23 mouse cellular contexts compared by ENCODE assay signal in genomic region chr5:72699500-72699818, GRCm38 (mm10). TPM values are rescaled to one million over a fixed set of nuclear protein-coding genes. Genes with fewer than 3 reads are reported as not detected.
A peak's percentile ranks its signal among the peaks of the same experiment; 100 is the strongest.
DNase-seq lines count a peak whose midpoint lies in the region; ATAC-seq and TF ChIP-seq lines count a peak whose summit lies in the region.
"Had no signal": no experiment of that assay in that cellular context is flagged by ENCODE, and none has a peak within 500 bp of the region (broad histone marks: within the 10 kb centered on the region; RNA-seq: fewer than 3 reads in every experiment).

No protein-coding gene starts in this region.

- no peak overlapping the region for H3K4me3 ChIP-seq in forebrain, postnatal 0 days (ENCODE audit: low read depth, low read length)
- no peak overlapping the region for H3K4me3 ChIP-seq in forebrain, embryonic 11.5 days (ENCODE audit: low read depth, low read length)
- no peak overlapping the region for H3K4me3 ChIP-seq in layer of hippocampus, adult 2 months
- H3K4me3 ChIP-seq in stomach, embryonic 16.5 days (replicated peaks; ENCODE audit: low read length), result no peak overlapping the region
- H3K4me3 ChIP-seq: heart, embryonic 12.5 days; liver, embryonic 12.5 days had no signal

- H3K27ac ChIP-seq in forebrain, postnatal 0 days (ENCODE audit: low read depth, low read length), result no peak overlapping the region
- no peak overlapping the region for H3K27ac ChIP-seq in forebrain, embryonic 11.5 days (ENCODE audit: low read depth, low read length)
- peak overlapping the region; percentile 21; the same call in 1 of the 2 replicates for H3K27ac ChIP-seq in layer of hippocampus, adult 2 months
- no peak overlapping the region for H3K27ac ChIP-seq in stomach, embryonic 16.5 days (ENCODE audit: low read length)
- H3K27ac ChIP-seq: liver, embryonic 12.5 days had no signal

- H3K9ac ChIP-seq in forebrain, postnatal 0 days, result no peak overlapping the region
- H3K9ac ChIP-seq in forebrain, embryonic 11.5 days (ENCODE audit: low read length), result no peak overlapping the region
- H3K9ac ChIP-seq in stomach, embryonic 16.5 days (ENCODE audit: low read length), result no peak overlapping the region
- H3K9ac ChIP-seq: heart, embryonic 12.5 days; liver, embryonic 12.5 days; lung, embryonic 14.5 days had no signal

- peak; percentile 25; the same call in 1 of the 2 replicates for ATAC-seq in forebrain, postnatal 0 days
- ATAC-seq in forebrain, embryonic 11.5 days (replicated peaks; ENCODE audit: low FRiP score), result no peak
- peak; percentile 48; the same call in 1 of the 2 replicates for ATAC-seq in stomach, embryonic 16.5 days (ENCODE audit: insufficient read depth, low FRiP score)
- ATAC-seq: inflammation-experienced regulatory T-cells, adult 6 months; liver, embryonic 12.5 days had no signal

- 21% methylated on average over 2 of the region's 2 CpGs for WGBS in forebrain, postnatal 0 days
- WGBS in forebrain, embryonic 11.5 days, result 34% methylated on average over 2 of the region's 2 CpGs
- 39% methylated on average over 2 of the region's 2 CpGs for WGBS in stomach, embryonic 16.5 days

- H3K4me1 ChIP-seq in forebrain, postnatal 0 days (ENCODE audit: insufficient read depth), result peaks cover 3% of the 10 kb centered on the region; the same call in 1 of the 2 replicates
- no peaks in the 10 kb centered on the region for H3K4me1 ChIP-seq in forebrain, embryonic 11.5 days (replicated peaks; ENCODE audit: control insufficient read depth, insufficient read depth, low read length)
- H3K4me1 ChIP-seq in stomach, embryonic 16.5 days (ENCODE audit: control insufficient read depth, insufficient read depth, low read length), result peaks cover 14% of the 10 kb centered on the region
- H3K4me1 ChIP-seq: heart, embryonic 12.5 days; liver, embryonic 12.5 days had no signal

- H3K4me2 ChIP-seq in forebrain, postnatal 0 days (ENCODE audit: low read depth), result no peak overlapping the region
- H3K4me2 ChIP-seq in forebrain, embryonic 11.5 days (ENCODE audit: low read depth, low read length, severe bottlenecking), result no peak overlapping the region
- H3K4me2 ChIP-seq in stomach, embryonic 16.5 days (ENCODE audit: low read depth, low read length), result no peak overlapping the region
- H3K4me2 ChIP-seq: heart, embryonic 12.5 days; liver, embryonic 12.5 days; lung, embryonic 14.5 days had no signal

- TF ChIP-seq CTCF in forebrain, postnatal 0 days (IDR thresholded peaks at IDR 0.05; ENCODE audit: low read depth), result no peak
- no peak for TF ChIP-seq CTCF in layer of hippocampus, adult 2 months (conservative IDR thresholded peaks at IDR 0.05)

- no peaks in the 10 kb centered on the region for H3K9me3 ChIP-seq in forebrain, postnatal 0 days (ENCODE audit: low read length)
- H3K9me3 ChIP-seq in forebrain, embryonic 11.5 days (ENCODE audit: control insufficient read depth, low read length), result no peaks in the 10 kb centered on the region
- no peaks in the 10 kb centered on the region for H3K9me3 ChIP-seq in stomach, embryonic 16.5 days (replicated peaks; ENCODE audit: control insufficient read depth, low read length)
- H3K9me3 ChIP-seq: liver, embryonic 12.5 days had no signal

- no peaks in the 10 kb centered on the region for H3K27me3 ChIP-seq in forebrain, postnatal 0 days (ENCODE audit: insufficient read depth, low read length)
- no peaks in the 10 kb centered on the region for H3K27me3 ChIP-seq in forebrain, embryonic 11.5 days (ENCODE audit: control insufficient read depth, insufficient read depth, low read length)
- H3K27me3 ChIP-seq in stomach, embryonic 16.5 days (ENCODE audit: control insufficient read depth, insufficient read depth, low read length), result no peaks in the 10 kb centered on the region
- H3K27me3 ChIP-seq: heart, embryonic 12.5 days; liver, embryonic 12.5 days had no signal

- H3K36me3 ChIP-seq in forebrain, postnatal 0 days (ENCODE audit: insufficient read depth), result no peaks in the 10 kb centered on the region
- no peaks in the 10 kb centered on the region for H3K36me3 ChIP-seq in forebrain, embryonic 11.5 days (ENCODE audit: control insufficient read depth, insufficient read depth, low read length)
- H3K36me3 ChIP-seq in stomach, embryonic 16.5 days (ENCODE audit: control insufficient read depth, insufficient read depth, low read length), result no peaks in the 10 kb centered on the region
- H3K36me3 ChIP-seq: heart, embryonic 12.5 days; liver, embryonic 12.5 days had no signal

- DNase-seq in forebrain, postnatal 0 days, result peak; percentile 66
- DNase-seq in forebrain, embryonic 11.5 days (ENCODE audit: low spot score), result no peak
- no peak for DNase-seq in layer of hippocampus, adult 2 months (ENCODE audit: low spot score in 2 of 2)
- no peak for DNase-seq in layer of hippocampus, postnatal 25 days (ENCODE audit: extremely low spot score in 1 of 2, low spot score in 1 of 2)
- peak; percentile 11 for DNase-seq in ovary, postnatal 14 days (ENCODE audit: low spot score)
- DNase-seq in ovary, postnatal 10 days (ENCODE audit: low spot score), result no peak
- DNase-seq: adrenal gland, postnatal 14 days; cerebellum, adult 8-10 months; gastrocnemius, postnatal 36 days; kidney, postnatal 4 days; lung, embryonic 14.5 days; right cerebral cortex, postnatal 4 days had no signal

RNA-seq across cellular contexts. Expression of gene Nipal1, which starts 51.9 kb away (rescaled TPM):
- total RNA-seq in forebrain, postnatal 0 days (2014; rRNA removed), result 0.05 and 0.08 TPM in 2 replicates
- polyA plus RNA-seq in forebrain, postnatal 0 days (2015; fragmentation: Nextera tagmentation; extraction: Ambion mirVana), result 0.38 and 0.44 TPM in 2 replicates
- 0.20 and 1.1 TPM in 2 replicates for polyA plus RNA-seq in forebrain, embryonic 11.5 days (2014; fragmentation: Nextera tagmentation; extraction: Ambion mirVana)
- total RNA-seq in layer of hippocampus, adult 2 months (2021), result not detected
- not detected for total RNA-seq in layer of hippocampus, postnatal 25 days (2021)
- 21.3 and 28.1 TPM in 2 replicates for polyA plus RNA-seq in stomach, embryonic 16.5 days (2015; fragmentation: Nextera tagmentation; extraction: Ambion mirVana)
- total RNA-seq: gastrocnemius, postnatal 36 days; heart, postnatal 25 days; layer of hippocampus, postnatal 14 days; left cerebral cortex, postnatal 14 days had no signal
- polyA plus RNA-seq: heart, embryonic 12.5 days had no signal

RNA-seq across cellular contexts. Expression of gene Txk, which starts 53.1 kb away (rescaled TPM):
- not detected in 2 replicates for total RNA-seq in forebrain, postnatal 0 days (2014; rRNA removed)
- 0.06 and 0.13 TPM in 2 replicates for polyA plus RNA-seq in forebrain, postnatal 0 days (2015; fragmentation: Nextera tagmentation; extraction: Ambion mirVana)
- polyA plus RNA-seq in forebrain, embryonic 11.5 days (2014; fragmentation: Nextera tagmentation; extraction: Ambion mirVana), result not detected in 2 replicates
- total RNA-seq in layer of hippocampus, adult 2 months (2021), result not detected
- total RNA-seq in layer of hippocampus, postnatal 25 days (2021), result under 1 TPM in 1 of 2 experiments, not detected in 1; 0.14 TPM
- polyA plus RNA-seq in stomach, embryonic 16.5 days (2015; fragmentation: Nextera tagmentation; extraction: Ambion mirVana), result 0.26 and 0.34 TPM in 2 replicates
- total RNA-seq: adrenal gland, postnatal 14 days; layer of hippocampus, postnatal 14 days had no signal
- polyA plus RNA-seq: heart, embryonic 12.5 days; kidney, embryonic 14.5 days; lung, embryonic 14.5 days; neural tube, embryonic 11.5 days had no signal

RNA-seq across cellular contexts. Expression of gene Cnga1, which starts 55.4 kb away (rescaled TPM):
- total RNA-seq in forebrain, postnatal 0 days (2014; rRNA removed), result not detected in 2 replicates
- not detected in 2 replicates for polyA plus RNA-seq in forebrain, postnatal 0 days (2015; fragmentation: Nextera tagmentation; extraction: Ambion mirVana)
- not detected in 2 replicates for polyA plus RNA-seq in forebrain, embryonic 11.5 days (2014; fragmentation: Nextera tagmentation; extraction: Ambion mirVana)
- total RNA-seq in layer of hippocampus, adult 2 months (2021), result not detected
- not detected for total RNA-seq in layer of hippocampus, postnatal 25 days (2021)
- polyA plus RNA-seq in stomach, embryonic 16.5 days (2015; fragmentation: Nextera tagmentation; extraction: Ambion mirVana), result not detected in 2 replicates
- total RNA-seq: adrenal gland, postnatal 14 days; gastrocnemius, postnatal 36 days; heart, postnatal 25 days; layer of hippocampus, postnatal 14 days; left cerebral cortex, postnatal 14 days had no signal
- polyA plus RNA-seq: C2C12; frontal cortex, adult 2 months; heart, embryonic 12.5 days; kidney, embryonic 14.5 days; liver, embryonic 12.5 days; lung, embryonic 14.5 days; neural tube, embryonic 11.5 days had no signal

Comparison
In these comparisons a context has a peak if more than half of its experiments do, and no peak if none do; other contexts are left out.
1. DNase-seq: peak in forebrain, postnatal 0 days (single experiment) and ovary, postnatal 14 days (single experiment); none in forebrain, embryonic 11.5 days (single experiment), layer of hippocampus, adult 2 months (0 of 2), layer of hippocampus, postnatal 25 days (0 of 2) and ovary, postnatal 10 days (single experiment).